Mouse (Mus musculus): ENCODE measurements around the gene Ly86. TPM values are rescaled to one million over a fixed set of nuclear protein-coding genes. Genes with fewer than 3 reads are reported as not detected.

Ly86 gene
- polyA plus RNA-seq, 1 experiment from 2014 or later = 11.9 TPM

DNA sequence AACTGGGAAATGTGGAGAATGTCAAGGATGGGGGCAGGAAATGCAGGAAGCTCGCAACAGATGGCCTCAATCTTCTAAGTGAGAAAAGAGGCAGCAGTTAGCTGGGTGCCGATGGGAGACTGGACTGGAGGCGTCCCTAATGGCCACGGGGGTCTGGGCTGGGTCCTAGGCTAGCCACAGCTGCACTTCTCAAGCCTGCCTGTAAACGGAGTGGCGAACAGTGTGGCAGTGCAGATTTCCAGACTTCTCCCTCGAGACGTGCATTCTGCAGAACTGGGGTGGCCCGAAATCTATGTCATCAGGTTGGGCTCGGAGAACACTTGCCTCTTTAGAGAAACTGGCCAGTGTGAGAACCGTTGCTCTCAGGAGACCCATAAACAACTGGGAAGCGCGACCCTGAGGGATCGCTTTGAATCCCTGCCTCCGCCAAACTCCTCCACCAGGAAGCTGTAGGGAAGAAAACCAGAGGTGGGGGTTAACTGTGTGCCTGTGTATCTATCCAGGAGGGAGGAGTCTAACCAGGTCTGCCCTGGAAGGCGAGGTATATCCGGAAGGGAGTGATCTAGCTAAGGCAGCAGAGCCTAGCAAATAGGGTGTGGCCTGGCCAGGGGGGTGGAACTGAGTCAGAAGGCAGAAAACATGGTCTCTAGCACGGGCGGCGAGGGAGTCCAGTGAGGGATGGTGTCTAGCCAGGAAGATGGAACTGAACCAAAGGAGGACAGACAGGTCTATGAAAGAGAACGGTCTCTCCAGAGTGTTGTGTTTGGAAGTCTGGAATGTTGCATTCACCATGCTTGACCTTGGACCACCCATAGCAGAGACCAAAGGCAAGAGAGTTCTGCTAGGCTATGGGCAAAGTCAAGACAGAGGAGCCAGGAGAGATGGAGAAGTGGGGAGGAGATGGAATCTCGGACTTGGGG is 107.3 kb downstream of the Ly86 start:
- Histone ChIP-seq H3K4me2 (ENCODE audit: low read length) (peak overlapping the region; percentile 62), H3K4me3 (ENCODE audit: low read depth, low read length) (peak overlapping the region; percentile 33), H3K27me3 (replicated peaks; ENCODE audit: control insufficient read depth, insufficient read depth, low read length) (no peaks in the 10 kb centered on the region), H3K9me3 (ENCODE audit: control insufficient read depth, low read length) (no peaks in the 10 kb centered on the region), H3K9ac (ENCODE audit: low read length) (peak overlapping the region; percentile 44), H3K36me3 (ENCODE audit: control insufficient read depth, insufficient read depth, low read length) (no peaks in the 10 kb centered on the region), H3K27ac (ENCODE audit: low read depth) (peak overlapping the region; percentile 85), H3K4me1 (replicated peaks; ENCODE audit: control insufficient read depth, insufficient read depth, low read length) (peaks cover 45% of the 10 kb centered on the region)
- WGBS = 3% methylated on average over 22 of the region's 22 CpGs
- ATAC-seq (replicated peaks; ENCODE audit: low FRiP score, low TSS enrichment, low read depth) (peak; percentile 90), DNase-seq (ENCODE audit: low spot score) (peak; percentile 83)

DNA sequence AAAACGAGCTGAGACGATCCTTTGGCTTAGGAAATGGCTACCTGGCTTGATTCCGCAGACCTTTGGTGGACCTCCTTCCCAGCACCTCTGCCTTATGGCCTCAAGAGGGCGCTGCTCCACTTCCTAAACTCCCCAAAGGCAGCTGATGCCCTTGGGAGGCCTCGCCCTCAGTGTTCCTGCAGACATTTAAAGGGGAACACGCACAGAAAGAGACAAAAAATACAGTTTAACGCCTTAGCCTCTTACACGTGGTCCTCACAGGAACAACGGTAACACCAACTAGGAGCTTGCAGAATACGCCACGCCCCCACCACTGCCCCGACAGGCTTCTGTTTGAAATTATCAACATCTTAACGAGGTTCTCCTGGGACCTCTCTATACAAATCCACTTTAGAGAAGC is 108.2 kb downstream of the Ly86 start:
- WGBS = 3% methylated on average over 13 of the region's 13 CpGs

DNA sequence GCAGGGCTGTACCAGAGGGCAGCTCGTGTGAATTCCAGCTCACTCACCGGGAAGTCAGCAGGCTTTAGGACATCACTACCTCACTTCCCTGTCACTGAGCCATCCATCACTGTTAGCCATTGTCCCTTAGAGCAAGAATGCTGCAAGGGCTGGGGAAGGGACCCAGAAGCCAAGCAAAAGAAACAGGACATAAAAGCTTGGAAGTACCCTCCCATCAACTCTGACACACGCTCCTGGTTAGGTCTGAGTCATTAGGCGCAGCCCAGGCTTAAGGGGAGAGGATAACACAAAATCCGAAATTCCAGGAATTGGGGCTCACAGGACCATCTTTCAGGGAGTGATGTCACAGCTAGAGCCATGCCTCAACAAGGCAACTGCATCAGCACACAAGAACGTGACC is 109.3 kb downstream of the Ly86 start:
- Histone ChIP-seq H3K9ac (ENCODE audit: low read length) (no peak overlapping the region), H3K4me3 (ENCODE audit: low read depth, low read length) (no peak overlapping the region), H3K27ac (ENCODE audit: low read depth) (peak overlapping the region; percentile 17; the same call in 1 of the 2 replicates), H3K9me3 (ENCODE audit: control insufficient read depth, low read length) (no peaks in the 10 kb centered on the region), H3K36me3 (ENCODE audit: control insufficient read depth, insufficient read depth, low read length) (no peaks in the 10 kb centered on the region), H3K4me1 (replicated peaks; ENCODE audit: control insufficient read depth, insufficient read depth, low read length) (peaks cover 49% of the 10 kb centered on the region), H3K4me2 (ENCODE audit: low read length) (no peak overlapping the region), H3K27me3 (replicated peaks; ENCODE audit: control insufficient read depth, insufficient read depth, low read length) (no peaks in the 10 kb centered on the region)
- no peak for DNase-seq (ENCODE audit: low spot score)
- no peak for ATAC-seq (replicated peaks; ENCODE audit: low FRiP score, low TSS enrichment, low read depth)
- 49% methylated on average over 6 of the region's 6 CpGs for WGBS

More for the DNA sequence above, 108.2 kb downstream of the Ly86 start:
- ATAC-seq (replicated peaks; ENCODE audit: low FRiP score, low TSS enrichment, low read depth) (peak; percentile 71), DNase-seq (ENCODE audit: low spot score) (peak; percentile 84)
- peak overlapping the region; percentile 85 for H3K27ac ChIP-seq (ENCODE audit: low read depth)
- 0 out of 2 replicates have a peak overlapping the region, but pooled peaks have one; percentile 11 for H3K9ac ChIP-seq (ENCODE audit: low read length)
- no peaks in the 10 kb centered on the region for H3K36me3 ChIP-seq (ENCODE audit: control insufficient read depth, insufficient read depth, low read length)
- H3K4me2 ChIP-seq (ENCODE audit: low read length) = peak overlapping the region; percentile 62
- peaks cover 49% of the 10 kb centered on the region for H3K4me1 ChIP-seq (replicated peaks; ENCODE audit: control insufficient read depth, insufficient read depth, low read length)
- H3K4me3 ChIP-seq (ENCODE audit: low read depth, low read length) = no peak overlapping the region
- H3K9me3 ChIP-seq (ENCODE audit: control insufficient read depth, low read length) = no peaks in the 10 kb centered on the region
- no peaks in the 10 kb centered on the region for H3K27me3 ChIP-seq (replicated peaks; ENCODE audit: control insufficient read depth, insufficient read depth, low read length)

DNA sequence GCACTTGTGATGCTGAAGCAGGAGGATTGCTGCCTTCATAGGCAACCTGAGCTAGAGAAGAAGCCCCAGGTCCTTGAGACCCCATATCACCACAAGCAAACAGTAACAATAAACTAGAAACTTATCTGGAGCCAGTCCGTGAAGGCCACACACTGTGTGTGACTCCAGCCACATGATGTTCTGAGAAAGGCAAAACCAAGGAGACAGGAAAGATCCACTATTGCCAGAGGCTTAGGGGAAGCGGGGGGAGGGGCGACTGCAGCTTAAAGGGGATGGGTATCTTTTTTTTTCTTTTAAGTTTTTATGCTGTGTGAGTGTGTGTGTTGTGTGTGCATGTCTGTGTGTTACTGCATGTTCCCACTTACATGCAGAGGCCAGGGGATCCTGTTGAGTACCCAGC is 110.6 kb downstream of the Ly86 start:
- H3K27me3 ChIP-seq (replicated peaks; ENCODE audit: control insufficient read depth, insufficient read depth, low read length) = no peaks in the 10 kb centered on the region
- H3K9ac ChIP-seq (ENCODE audit: low read length) = no peak overlapping the region
- H3K4me2 ChIP-seq (ENCODE audit: low read length) = no peak overlapping the region
- no peaks in the 10 kb centered on the region for H3K9me3 ChIP-seq (ENCODE audit: control insufficient read depth, low read length)
- peaks cover 49% of the 10 kb centered on the region for H3K4me1 ChIP-seq (replicated peaks; ENCODE audit: control insufficient read depth, insufficient read depth, low read length)
- no peak overlapping the region for H3K4me3 ChIP-seq (ENCODE audit: low read depth, low read length)
- 70% methylated on average over 3 of the region's 3 CpGs for WGBS
- no peak for DNase-seq (ENCODE audit: low spot score)
- H3K36me3 ChIP-seq (ENCODE audit: control insufficient read depth, insufficient read depth, low read length) = no peaks in the 10 kb centered on the region
- no peak overlapping the region for H3K27ac ChIP-seq (ENCODE audit: low read depth)
- ATAC-seq (replicated peaks; ENCODE audit: low FRiP score, low TSS enrichment, low read depth) = no peak

DNA sequence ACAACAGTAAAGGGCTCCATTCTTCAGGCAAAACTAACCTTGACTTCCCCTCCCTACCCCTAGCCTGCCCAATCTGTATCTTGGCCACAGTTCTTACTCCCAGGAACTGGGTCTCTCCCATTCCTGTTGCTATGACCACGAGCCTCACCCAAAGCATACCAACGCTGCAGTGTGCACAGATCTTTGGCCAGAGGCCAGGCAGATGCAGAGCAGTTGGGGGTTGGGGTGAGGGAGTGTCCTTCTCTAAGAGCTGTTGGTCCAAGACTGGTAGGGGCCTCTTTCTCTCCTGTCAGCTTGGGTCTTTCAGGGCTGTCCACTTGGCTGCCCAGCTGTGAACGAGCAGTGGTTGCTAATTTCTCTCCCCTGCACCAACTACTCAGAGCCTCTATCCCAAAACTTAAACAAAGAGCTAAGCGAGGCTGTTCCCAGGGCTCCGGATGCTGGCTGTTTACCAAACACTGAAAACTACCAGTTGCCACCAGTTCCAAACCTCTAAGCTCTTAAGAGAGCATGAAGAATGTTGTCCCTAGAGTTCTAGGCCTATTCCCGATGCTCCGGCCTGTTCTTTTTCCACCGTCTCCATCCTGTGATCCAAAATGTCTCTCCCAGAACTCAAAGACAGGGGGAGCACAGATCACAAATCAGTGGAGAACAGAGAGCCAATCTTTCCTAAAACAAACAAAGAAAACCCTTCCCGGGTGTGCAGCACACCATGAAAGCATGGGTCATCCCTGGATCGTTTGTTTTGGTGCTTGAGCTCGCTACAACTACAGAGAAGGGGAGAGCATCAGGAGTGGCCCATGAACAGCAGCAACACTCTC is 112.2 kb downstream of the Ly86 start:
- Histone ChIP-seq H3K4me3 (ENCODE audit: low read depth, low read length) (no peak overlapping the region), H3K4me1 (replicated peaks; ENCODE audit: control insufficient read depth, insufficient read depth, low read length) (peaks cover 38% of the 10 kb centered on the region), H3K9me3 (ENCODE audit: control insufficient read depth, low read length) (no peaks in the 10 kb centered on the region), H3K36me3 (ENCODE audit: control insufficient read depth, insufficient read depth, low read length) (no peaks in the 10 kb centered on the region), H3K4me2 (ENCODE audit: low read length) (0 out of 2 replicates have a peak overlapping the region, but pooled peaks have one; percentile 1), H3K27ac (ENCODE audit: low read depth) (peak overlapping the region; percentile 82), H3K27me3 (replicated peaks; ENCODE audit: control insufficient read depth, insufficient read depth, low read length) (no peaks in the 10 kb centered on the region), H3K9ac (ENCODE audit: low read length) (no peak overlapping the region)
- WGBS = 27% methylated on average over 11 of the region's 11 CpGs
- DNase-seq (ENCODE audit: low spot score) (peak; percentile 80), ATAC-seq (replicated peaks; ENCODE audit: low FRiP score, low TSS enrichment, low read depth) (peak; percentile 68)

DNA sequence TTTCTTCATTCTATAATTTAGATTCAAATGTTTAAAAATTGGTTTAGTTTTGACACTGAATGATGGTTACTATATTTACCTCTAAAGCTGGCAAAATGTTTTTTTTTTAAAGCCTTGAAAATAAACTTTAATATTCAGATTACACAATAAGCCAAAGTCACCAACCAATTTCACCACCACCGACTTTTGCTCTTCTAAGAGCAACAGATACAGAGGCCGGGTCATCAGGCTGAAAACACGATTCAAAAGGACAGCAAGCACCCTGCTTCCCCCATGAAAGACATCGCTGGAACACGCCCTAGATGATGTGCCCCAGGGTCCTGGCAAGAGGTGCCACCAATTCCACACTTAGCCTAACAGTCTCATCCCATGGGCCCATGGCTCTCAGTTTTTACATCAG is 113.5 kb downstream of the Ly86 start:
- Histone ChIP-seq H3K4me2 (ENCODE audit: low read length) (no peak overlapping the region), H3K27me3 (replicated peaks; ENCODE audit: control insufficient read depth, insufficient read depth, low read length) (no peaks in the 10 kb centered on the region), H3K9me3 (ENCODE audit: control insufficient read depth, low read length) (no peaks in the 10 kb centered on the region), H3K27ac (ENCODE audit: low read depth) (no peak overlapping the region), H3K36me3 (ENCODE audit: control insufficient read depth, insufficient read depth, low read length) (no peaks in the 10 kb centered on the region), H3K4me1 (replicated peaks; ENCODE audit: control insufficient read depth, insufficient read depth, low read length) (peaks cover 31% of the 10 kb centered on the region), H3K4me3 (ENCODE audit: low read depth, low read length) (no peak overlapping the region), H3K9ac (ENCODE audit: low read length) (no peak overlapping the region)
- WGBS = 83% methylated on average over 5 of the region's 5 CpGs
- ATAC-seq (replicated peaks; ENCODE audit: low FRiP score, low TSS enrichment, low read depth) (no peak), DNase-seq (ENCODE audit: low spot score) (no peak)

DNA sequence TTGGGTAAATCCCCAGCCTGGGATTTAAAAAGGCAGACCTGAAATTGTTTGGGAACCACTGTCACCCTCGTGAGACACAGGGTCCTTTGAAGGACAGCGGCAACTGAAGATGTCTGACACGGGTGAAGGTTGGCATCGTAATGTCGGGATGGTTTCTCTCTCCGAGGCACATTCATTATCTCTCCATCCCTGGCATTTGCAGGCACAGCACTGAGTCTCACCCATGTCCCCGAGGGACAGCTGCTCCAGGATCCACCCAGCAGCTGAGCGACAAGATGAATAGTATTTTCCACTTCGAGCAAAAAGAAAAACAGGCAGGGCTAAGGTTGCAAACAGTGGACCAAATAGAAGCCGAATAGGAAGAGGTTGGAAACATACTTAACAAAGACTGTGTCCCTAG is 114.0 kb downstream of the Ly86 start:
- WGBS = 83% methylated on average over 10 of the region's 10 CpGs
- Histone ChIP-seq H3K9ac (ENCODE audit: low read length) (no peak overlapping the region), H3K27me3 (replicated peaks; ENCODE audit: control insufficient read depth, insufficient read depth, low read length) (no peaks in the 10 kb centered on the region), H3K4me1 (replicated peaks; ENCODE audit: control insufficient read depth, insufficient read depth, low read length) (peaks cover 28% of the 10 kb centered on the region), H3K4me3 (ENCODE audit: low read depth, low read length) (no peak overlapping the region), H3K9me3 (ENCODE audit: control insufficient read depth, low read length) (no peaks in the 10 kb centered on the region), H3K4me2 (ENCODE audit: low read length) (no peak overlapping the region), H3K27ac (ENCODE audit: low read depth) (no peak overlapping the region), H3K36me3 (ENCODE audit: control insufficient read depth, insufficient read depth, low read length) (no peaks in the 10 kb centered on the region)
- DNase-seq (ENCODE audit: low spot score) (no peak), ATAC-seq (replicated peaks; ENCODE audit: low FRiP score, low TSS enrichment, low read depth) (no peak)

DNA sequence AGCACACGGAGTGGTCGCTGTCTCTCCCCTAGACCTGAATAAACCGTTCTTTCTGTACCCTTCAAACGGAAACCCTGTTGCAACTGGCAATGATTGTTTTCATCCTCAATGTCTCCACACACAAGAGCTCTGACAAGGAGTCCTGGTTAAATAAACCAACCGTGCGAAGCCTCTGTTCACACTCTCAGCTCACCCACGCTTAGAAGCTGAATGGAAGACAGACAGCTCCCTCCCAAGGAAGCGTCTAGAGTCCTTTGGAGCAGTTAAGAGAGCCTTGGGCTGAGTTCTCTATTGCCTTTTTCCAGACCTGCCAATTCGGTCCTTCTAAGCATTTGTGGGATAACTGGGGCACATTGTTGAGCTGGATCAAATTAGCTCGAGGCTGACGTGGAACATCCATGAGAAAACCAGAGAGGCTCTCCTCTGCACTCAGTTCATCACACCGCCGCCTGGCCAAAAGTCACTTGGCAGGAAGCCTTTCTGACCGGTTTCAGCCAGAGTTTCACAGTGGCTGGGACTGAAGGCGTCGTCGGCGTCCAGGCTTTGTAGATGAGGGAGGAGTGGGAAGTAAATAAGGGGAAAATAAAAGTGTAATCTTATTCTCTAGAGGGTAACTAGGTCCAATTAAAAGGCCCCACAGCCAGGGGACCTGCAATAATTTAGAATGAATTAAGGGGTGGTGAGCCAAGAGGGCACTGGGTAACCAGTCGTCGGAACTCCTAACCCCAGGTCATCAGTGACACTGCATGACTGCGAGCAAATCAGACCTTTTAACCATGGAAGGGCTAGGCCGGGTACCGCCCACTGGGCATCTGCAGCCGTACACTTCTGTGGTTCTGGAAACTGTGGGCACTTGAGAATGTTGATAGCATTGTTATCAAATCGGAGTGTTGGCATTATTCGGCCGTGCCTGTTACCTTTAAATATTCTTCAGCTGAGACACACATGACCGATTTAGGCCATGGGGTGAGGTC is 115.2 kb downstream of the Ly86 start:
- Histone ChIP-seq H3K4me3 (ENCODE audit: low read depth, low read length) (no peak overlapping the region), H3K27me3 (replicated peaks; ENCODE audit: control insufficient read depth, insufficient read depth, low read length) (no peaks in the 10 kb centered on the region), H3K9me3 (ENCODE audit: control insufficient read depth, low read length) (no peaks in the 10 kb centered on the region), H3K36me3 (ENCODE audit: control insufficient read depth, insufficient read depth, low read length) (no peaks in the 10 kb centered on the region), H3K9ac (ENCODE audit: low read length) (no peak overlapping the region), H3K4me1 (replicated peaks; ENCODE audit: control insufficient read depth, insufficient read depth, low read length) (peaks cover 22% of the 10 kb centered on the region), H3K27ac (ENCODE audit: low read depth) (no peak overlapping the region), H3K4me2 (ENCODE audit: low read length) (no peak overlapping the region)
- ATAC-seq (replicated peaks; ENCODE audit: low FRiP score, low TSS enrichment, low read depth) = no peak
- WGBS = 74% methylated on average over 28 of the region's 28 CpGs
- no peak for DNase-seq (ENCODE audit: low spot score)

All from intestine, embryonic 14.5 days (tissue).